Mouse (Mus musculus) cerebellum, adult 2 months (tissue): ENCODE data around the gene Unc119b. TPM values are rescaled to one million over a fixed set of nuclear protein-coding genes. Genes with fewer than 3 reads are reported as not detected.
"Not testable (repeated sequence)": the region's sequence is repeated elsewhere in the genome, so short reads cannot be mapped to it uniquely, and the experiment has no call there.

ENCODE experiments used
- DNase-seq, 2 experiments: peaks; one replicate each; pipeline ENCODE4 v3.0.0; 2021
- H3K27ac ChIP-seq: fragments of 200-500 bp; 2 replicates; pipeline ENCODE4 v1.5.1; 2012; ENCODE audit warnings: low read length, control low read depth, inconsistent platforms; ENCODE audit not compliant: insufficient read depth
- H3K27me3 ChIP-seq: fragments of 200-500 bp; 2 replicates; pipeline ENCODE4 v1.6.1; 2012; ENCODE audit warnings: inconsistent platforms, mild to moderate bottlenecking, low read length, moderate library complexity; ENCODE audit not compliant: control insufficient read depth, insufficient read depth
- H3K4me1 ChIP-seq: fragments of 200-500 bp; 2 replicates; pipeline ENCODE4 v1.6.1; 2011; ENCODE audit warnings: low read length; ENCODE audit not compliant: control insufficient read depth, insufficient read depth
- H3K4me3 ChIP-seq: fragments of 200-500 bp; replicated peaks from 2 replicates; pipeline ENCODE3; 2011; ENCODE audit warnings: mild to moderate bottlenecking, low read depth, low read length, control low read depth; ENCODE audit not compliant: insufficient read depth
- CTCF ChIP-seq: fragments of 200-500 bp; IDR thresholded peaks from 2 replicates; pipeline ENCODE4 v1.5.1; 2011; ENCODE audit warnings: low read depth, mild to moderate bottlenecking, control low read depth, low read length, moderate library complexity, borderline replicate concordance; ENCODE audit not compliant: insufficient read depth
- POLR2A ChIP-seq: fragments of 200-500 bp; IDR thresholded peaks from 2 replicates; pipeline ENCODE4 v1.6.1; 2011; ENCODE audit warnings: low read length, control low read depth, borderline replicate concordance; ENCODE audit not compliant: insufficient read depth
- WGBS: fragments of 180-500 bp; shearing (Covaris S2); methylation state at CpG from one replicate; pipeline ENCODE4 v1.1.7; 2018; 5-methylcytosine and 5-hydroxymethylcytosine counted together
- polyA plus RNA-seq: library from polyadenylated mRNA; depleted of rRNA; stranded (reverse); fragments of >200 nt; gene quantifications from 2 replicates; pipeline ENCODE4 v1.2.3, GENCODE M21; 2012

Gene Unc119b
- polyA plus RNA-seq, 1 experiment, result 34.0 TPM

- TF ChIP-seq POLR2A (no peak), CTCF (no peak)
- Histone ChIP-seq H3K4me1 (peaks cover 18% of the 10 kb centered on the region), H3K4me3 (no peak overlapping the region), H3K27me3 (no peaks in the 10 kb centered on the region), H3K27ac (no peak overlapping the region)
- DNase-seq, result no peak
- WGBS, result 33% methylated on average over 27 of the region's 27 CpGs
Observed at GRCm38 (mm10) chr5:115168641-115169415, 34.1 kb upstream of the Unc119b start.

- WGBS, result 48% methylated on average over 6 of the region's 6 CpGs
- Histone ChIP-seq H3K27me3 (no peaks in the 10 kb centered on the region), H3K4me1 (peaks cover 18% of the 10 kb centered on the region), H3K27ac (peak overlapping the region; percentile 37; the same call in 1 of the 2 replicates), H3K4me3 (no peak overlapping the region)
- no peak for DNase-seq
- TF ChIP-seq CTCF (no peak), POLR2A (no peak)
Observed at GRCm38 (mm10) chr5:115167396-115167795, 32.6 kb upstream of the Unc119b start.

GRCm38 (mm10) chr5:115166815-115167194, 32.0 kb upstream of the Unc119b start:
- WGBS, result 35% methylated on average over 7 of the region's 7 CpGs

GRCm38 (mm10) chr5:115165895-115166814, 31.4 kb upstream of the Unc119b start:
- TF ChIP-seq CTCF (no peak), POLR2A (no peak)
- 32% methylated on average over 11 of the region's 11 CpGs for WGBS
- peak; percentile 67 to 78 for DNase-seq
- no peaks in the 10 kb centered on the region for H3K27me3 ChIP-seq
- peaks cover 18% of the 10 kb centered on the region for H3K4me1 ChIP-seq
- no peak overlapping the region for H3K4me3 ChIP-seq
- H3K27ac ChIP-seq, result 0 out of 2 replicates have a peak overlapping the region, but pooled peaks have one; percentile 10

More at GRCm38 (mm10) chr5:115166815-115167194, 32.0 kb upstream of the Unc119b start:
- no peak for DNase-seq
- H3K4me1 ChIP-seq, result peaks cover 18% of the 10 kb centered on the region
- no peaks in the 10 kb centered on the region for H3K27me3 ChIP-seq
- H3K4me3 ChIP-seq, result no peak overlapping the region
- H3K27ac ChIP-seq, result no peak overlapping the region
- TF ChIP-seq CTCF, result no peak
- no peak for TF ChIP-seq POLR2A

- H3K4me3 ChIP-seq, result no peak overlapping the region
- H3K27ac ChIP-seq, result no peak overlapping the region
- peaks cover 18% of the 10 kb centered on the region for H3K4me1 ChIP-seq
- no peaks in the 10 kb centered on the region for H3K27me3 ChIP-seq
- 58% methylated on average over 9 of the region's 9 CpGs for WGBS
- peak; percentile 47; the same call in 1 of the 2 replicates for TF ChIP-seq CTCF
- TF ChIP-seq POLR2A, result no peak
- no peak for DNase-seq
Observed at GRCm38 (mm10) chr5:115165351-115165750, 30.6 kb upstream of the Unc119b start.

- 83% methylated on average over 4 of the region's 4 CpGs for WGBS
- not testable (repeated sequence) for H3K4me3 ChIP-seq, DNase-seq, H3K27me3 ChIP-seq, H3K27ac ChIP-seq
- H3K4me1 ChIP-seq, result peaks cover 18% of the 10 kb centered on the region
Observed at GRCm38 (mm10) chr5:115164446-115164845, 29.7 kb upstream of the Unc119b start.

GRCm38 (mm10) chr5:115163563-115163962, 28.8 kb upstream of the Unc119b start:
- DNase-seq, result peak; percentile 61 to 67
- Histone ChIP-seq H3K27ac (no peak overlapping the region), H3K4me3 (no peak overlapping the region), H3K4me1 (peaks cover 18% of the 10 kb centered on the region), H3K27me3 (no peaks in the 10 kb centered on the region)
- WGBS, result 24% methylated on average over 8 of the region's 8 CpGs
- no peak for TF ChIP-seq POLR2A
- peak; percentile 67; the same call in 1 of the 2 replicates for TF ChIP-seq CTCF

- H3K4me3 ChIP-seq, DNase-seq, H3K27me3 ChIP-seq, H3K27ac ChIP-seq: not testable (repeated sequence)
- WGBS, result 58% methylated on average over 1 of the region's 1 CpGs
- H3K4me1 ChIP-seq, result peaks cover 14% of the 10 kb centered on the region
Observed at GRCm38 (mm10) chr5:115161940-115162279, 27.1 kb upstream of the Unc119b start.
